Comparison of ENCODE assay signal across 9 mouse cellular contexts in genomic region chr6:30957784-30958735, GRCm38 (mm10). TPM values are rescaled to one million over a fixed set of nuclear protein-coding genes. Genes with fewer than 3 reads are reported as not detected.
DNase-seq lines count a peak whose midpoint lies in the region; ATAC-seq and TF ChIP-seq lines count a peak whose summit lies in the region.
"Had no signal": no experiment of that assay in that cellular context is flagged by ENCODE, and none has a peak within 500 bp of the region (broad histone marks: within the 10 kb centered on the region; RNA-seq: fewer than 3 reads in every experiment).

No protein-coding gene starts in this region.

- H3K4me1 ChIP-seq in kidney, adult 2 months (ENCODE audit: control insufficient read depth, insufficient read depth, low read length): no peaks in the 10 kb centered on the region
- peaks cover 9% of the 10 kb centered on the region; the same call in 1 of the 2 replicates for H3K4me1 ChIP-seq in embryonic facial prominence, embryonic 15.5 days
- peaks cover 6% of the 10 kb centered on the region; the same call in 1 of the 2 replicates for H3K4me1 ChIP-seq in hindbrain, embryonic 12.5 days
- H3K4me1 ChIP-seq in liver, embryonic 12.5 days: 0 out of 2 replicates have a peak, but pooled peaks cover 4% of the 10 kb centered on the region
- H3K4me1 ChIP-seq in olfactory bulb, adult 2 months (ENCODE audit: control insufficient read depth, insufficient read depth, low read length): no peaks in the 10 kb centered on the region

- no peaks in the 10 kb centered on the region for H3K36me3 ChIP-seq in kidney, adult 2 months (ENCODE audit: control insufficient read depth, insufficient read depth, low read length)
- H3K36me3 ChIP-seq in embryonic facial prominence, embryonic 15.5 days: peaks cover 10% of the 10 kb centered on the region; the same call in 1 of the 2 replicates
- peaks cover 6% of the 10 kb centered on the region for H3K36me3 ChIP-seq in hindbrain, embryonic 12.5 days
- H3K36me3 ChIP-seq in liver, embryonic 12.5 days: no peaks in the 10 kb centered on the region

- H3K4me3 ChIP-seq in kidney, adult 2 months (ENCODE audit: insufficient read depth, low read depth, low read length): peak overlapping the region; percentile 50
- H3K4me3 ChIP-seq in embryonic facial prominence, embryonic 15.5 days (replicated peaks): peak overlapping the region; percentile 54
- peak overlapping the region; percentile 45 for H3K4me3 ChIP-seq in hindbrain, embryonic 12.5 days
- H3K4me3 ChIP-seq in liver, embryonic 12.5 days: peak overlapping the region; percentile 51
- peak overlapping the region; percentile 37 for H3K4me3 ChIP-seq in olfactory bulb, adult 2 months (ENCODE audit: insufficient read depth, low read depth, low read length)

- no peak for ATAC-seq in embryonic facial prominence, embryonic 15.5 days (ENCODE audit: insufficient number of reproducible peaks, low FRiP score, low TSS enrichment, low read depth)
- ATAC-seq in hindbrain, embryonic 12.5 days (ENCODE audit: low FRiP score): no peak
- ATAC-seq in liver, embryonic 12.5 days: no peak
- no peak for ATAC-seq in monocyte, adult 5-6 weeks (replicated peaks; ENCODE audit: insufficient number of reproducible peaks, low FRiP score, low TSS enrichment, poor library complexity, severe bottlenecking)

- no peak overlapping the region for H3K27ac ChIP-seq in kidney, adult 2 months (ENCODE audit: insufficient read depth, low read depth, low read length)
- H3K27ac ChIP-seq in embryonic facial prominence, embryonic 15.5 days (replicated peaks): peak overlapping the region; percentile 51; the same call in 1 of the 2 replicates
- H3K27ac ChIP-seq in hindbrain, embryonic 12.5 days: no peak overlapping the region
- H3K27ac ChIP-seq in liver, embryonic 12.5 days: no peak overlapping the region
- H3K27ac ChIP-seq in olfactory bulb, adult 2 months (ENCODE audit: insufficient read depth, low read depth, low read length): no peak overlapping the region

- peaks cover 25% of the 10 kb centered on the region for H3K9me3 ChIP-seq in embryonic facial prominence, embryonic 15.5 days (replicated peaks)
- H3K9me3 ChIP-seq in hindbrain, embryonic 12.5 days (replicated peaks): peaks cover 35% of the 10 kb centered on the region
- peaks cover 13% of the 10 kb centered on the region for H3K9me3 ChIP-seq in liver, embryonic 12.5 days (replicated peaks)

- peak overlapping the region; percentile 72 for H3K4me2 ChIP-seq in embryonic facial prominence, embryonic 15.5 days (replicated peaks)
- H3K4me2 ChIP-seq in hindbrain, embryonic 12.5 days (replicated peaks): peak overlapping the region; percentile 70
- H3K4me2 ChIP-seq in liver, embryonic 12.5 days: peak overlapping the region; percentile 62

- H3K9ac ChIP-seq in embryonic facial prominence, embryonic 15.5 days: no peak overlapping the region
- H3K9ac ChIP-seq in hindbrain, embryonic 12.5 days: peak overlapping the region; percentile 47
- no peak overlapping the region for H3K9ac ChIP-seq in liver, embryonic 12.5 days

- TF ChIP-seq POLR2A in kidney, adult 2 months (IDR thresholded peaks at IDR 0.05; ENCODE audit: low read depth, low read length): no peak
- no peak for TF ChIP-seq POLR2A in olfactory bulb, adult 2 months (IDR thresholded peaks at IDR 0.05; ENCODE audit: insufficient read depth, low read depth, low read length)

- no peak for TF ChIP-seq CTCF in kidney, adult 2 months (conservative IDR thresholded peaks at IDR 0.05; ENCODE audit: insufficient read depth, insufficient read length, low read depth, low read length)
- TF ChIP-seq CTCF in olfactory bulb, adult 2 months (IDR thresholded peaks at IDR 0.05; ENCODE audit: insufficient read depth, low read depth, low read length): no peak

- 6% methylated on average over 84 of the region's 84 CpGs for WGBS in kidney, adult 2 months
- 3% methylated on average over 84 of the region's 84 CpGs for WGBS in embryonic facial prominence, embryonic 15.5 days
- WGBS in hindbrain, embryonic 12.5 days: 3% methylated on average over 77 of the region's 84 CpGs
- 7% methylated on average over 84 of the region's 84 CpGs for WGBS in liver, embryonic 12.5 days (ENCODE audit: insufficient replicate concordance)
- 4% methylated on average over 84 of the region's 84 CpGs for WGBS in olfactory bulb, adult 2 months

- H3K27me3 ChIP-seq in kidney, adult 2 months (replicated peaks; ENCODE audit: control insufficient read depth, insufficient read depth, low read length): peaks cover 12% of the 10 kb centered on the region
- H3K27me3 ChIP-seq in embryonic facial prominence, embryonic 15.5 days: peaks cover 40% of the 10 kb centered on the region
- peaks cover 64% of the 10 kb centered on the region for H3K27me3 ChIP-seq in hindbrain, embryonic 12.5 days
- peaks cover 62% of the 10 kb centered on the region for H3K27me3 ChIP-seq in liver, embryonic 12.5 days (replicated peaks)

- peak; percentile 4 for DNase-seq in kidney, adult 2 months
- no peak for DNase-seq in kidney, adult 9 months
- DNase-seq in R1 (ENCODE audit: low read depth, low spot score): peak; percentile 74

RNA-seq across cellular contexts. Expression of gene Klf14, which starts 0.8 kb away (rescaled TPM):
- polyA plus RNA-seq in kidney, adult 2 months (2012; rRNA removed): not detected in 2 replicates
- 8.4 and 11.9 TPM in 2 replicates for polyA plus RNA-seq in embryonic facial prominence, embryonic 15.5 days (2015; fragmentation: Nextera tagmentation; extraction: Ambion mirVana)
- polyA plus RNA-seq in hindbrain, embryonic 12.5 days (2016; fragmentation: Nextera tagmentation; extraction: Ambion mirVana): 0.44 and 0.91 TPM in 2 replicates
- 0.60 and 0.72 TPM in 2 replicates for polyA plus RNA-seq in liver, embryonic 12.5 days (2016; fragmentation: Nextera tagmentation; extraction: Ambion mirVana)
- not detected in 2 replicates for polyA plus RNA-seq in olfactory bulb, adult 2 months (2012; ENCODE audit: insufficient read depth, insufficient read length, low replicate concordance, missing spikeins)
- total RNA-seq in monocyte, adult 5-6 weeks (2017): 0.10 TPM in 1 of 3 replicates, not detected in the others
- polyA plus RNA-seq: large intestine, adult 2 months had no signal

RNA-seq across cellular contexts. Expression of gene Tsga13, which starts 42.7 kb away (rescaled TPM):
- not detected in 2 replicates for polyA plus RNA-seq in kidney, adult 2 months (2012; rRNA removed)
- polyA plus RNA-seq in embryonic facial prominence, embryonic 15.5 days (2015; fragmentation: Nextera tagmentation; extraction: Ambion mirVana): 0.29 TPM in 1 of 2 replicates, not detected in the other
- 0.25 TPM in 1 of 2 replicates, not detected in the other for polyA plus RNA-seq in hindbrain, embryonic 12.5 days (2016; fragmentation: Nextera tagmentation; extraction: Ambion mirVana)
- polyA plus RNA-seq in liver, embryonic 12.5 days (2016; fragmentation: Nextera tagmentation; extraction: Ambion mirVana): not detected in 2 replicates
- polyA plus RNA-seq in olfactory bulb, adult 2 months (2012; ENCODE audit: insufficient read depth, insufficient read length, low replicate concordance, missing spikeins): not detected in 2 replicates
- total RNA-seq in monocyte, adult 5-6 weeks (2017): not detected in 3 replicates
- polyA plus RNA-seq: large intestine, adult 2 months had no signal
